Mouse (Mus musculus) lung, postnatal 10 days (tissue): ENCODE measurements at regions not wholly inside any gene's neighbourhood (a gene's known extent, or its start where the extent isn't known, plus 50 kb on each side); places are given as distances from the start of the nearest gene placed in this dataset.

ENCODE experiments used
- DNase-seq: peaks from one replicate; pipeline ENCODE4 v3.0.0; 2021

- DNase-seq, result no peak
These were observed 187.3 kb upstream of the Eci2 start for GRCm38 (mm10) chr13:35214219-35214618.

- DNase-seq, result no peak
These were observed 199.4 kb upstream of the Eci2 start for GRCm38 (mm10) chr13:35226142-35226829.

DNA sequence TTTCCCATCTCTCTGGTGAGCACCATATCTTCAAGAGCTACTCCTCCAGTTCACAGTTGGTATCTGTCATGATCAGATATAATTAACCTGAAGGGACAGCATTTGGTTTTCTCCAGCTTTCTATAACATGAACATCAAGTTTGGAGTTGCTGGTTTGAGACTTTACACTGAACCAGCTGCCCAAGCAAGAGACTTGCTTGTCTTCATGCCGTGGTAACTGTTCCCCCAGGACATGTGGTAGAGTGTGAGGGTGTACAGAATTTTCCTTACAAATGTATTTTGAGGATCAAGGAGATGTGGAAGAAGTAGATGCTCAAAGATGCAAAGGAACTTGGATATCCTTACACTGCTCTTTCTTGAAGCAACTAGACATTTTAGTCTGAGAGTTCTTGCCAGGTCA lies 200.0 kb upstream of the Eci2 start:
- no peak for DNase-seq

DNA sequence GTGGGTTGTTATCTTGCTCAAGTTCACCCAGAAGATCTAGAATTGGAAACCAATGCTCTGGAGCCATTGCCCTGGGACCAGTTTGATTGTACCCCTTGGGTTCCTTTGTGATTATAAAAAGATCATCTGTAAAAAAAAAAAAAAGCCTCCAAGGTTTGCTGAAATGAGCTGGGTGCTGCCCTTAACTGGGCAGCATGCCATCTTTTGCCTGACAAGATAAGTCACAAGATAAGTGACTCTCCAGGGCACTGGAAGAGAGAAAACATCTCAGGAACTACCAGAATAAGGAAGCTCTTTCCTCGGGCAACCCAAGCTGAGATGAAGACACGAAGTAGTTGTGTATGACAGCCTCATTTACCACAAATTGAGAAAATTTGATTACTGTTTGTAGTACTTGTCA lies 202.7 kb upstream of the Eci2 start:
- no peak for DNase-seq

DNA sequence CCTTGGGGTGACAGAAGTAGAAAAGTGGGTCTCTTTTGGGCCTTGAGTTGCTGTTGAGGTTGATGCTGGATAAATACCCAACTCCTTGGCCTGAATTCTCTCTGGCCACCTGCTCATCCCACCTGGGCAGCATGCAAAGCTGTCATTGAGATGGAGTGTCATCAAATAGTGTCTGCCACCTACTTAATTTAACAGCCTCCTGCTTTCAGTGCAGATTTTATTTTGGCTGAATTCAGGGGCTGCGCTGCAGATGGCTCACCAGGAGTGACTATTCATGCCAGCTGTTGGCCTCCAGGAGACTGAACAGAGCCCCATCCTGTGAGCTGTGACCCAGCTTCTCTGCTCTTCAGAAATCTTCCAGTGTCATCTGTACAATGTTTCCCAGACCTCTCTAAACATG lies 206.7 kb upstream of the Eci2 start:
- DNase-seq, result no peak

GRCm38 (mm10) chr13:35241443-35241842 lies 214.5 kb upstream of the Eci2 start:
- DNase-seq, result no peak

DNA sequence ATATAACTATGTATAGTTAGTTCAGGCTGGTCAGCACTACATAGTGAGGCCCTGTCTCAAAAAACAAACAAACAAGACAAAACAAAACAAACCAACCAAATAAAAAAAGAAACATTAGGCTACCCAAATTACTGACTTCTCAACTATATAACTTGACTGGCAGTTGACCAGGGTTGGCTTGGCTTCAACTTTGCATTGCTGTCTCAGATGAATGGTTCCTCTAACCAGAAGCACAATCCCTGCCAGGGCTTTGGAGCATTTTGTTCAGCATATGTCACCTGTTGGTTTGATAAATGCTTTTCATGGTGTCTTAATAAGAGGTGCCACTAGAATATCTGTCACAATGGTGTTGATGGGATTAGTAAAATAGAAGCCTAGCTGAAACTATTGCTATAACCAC lies 217.1 kb upstream of the Eci2 start:
- no peak for DNase-seq

DNA sequence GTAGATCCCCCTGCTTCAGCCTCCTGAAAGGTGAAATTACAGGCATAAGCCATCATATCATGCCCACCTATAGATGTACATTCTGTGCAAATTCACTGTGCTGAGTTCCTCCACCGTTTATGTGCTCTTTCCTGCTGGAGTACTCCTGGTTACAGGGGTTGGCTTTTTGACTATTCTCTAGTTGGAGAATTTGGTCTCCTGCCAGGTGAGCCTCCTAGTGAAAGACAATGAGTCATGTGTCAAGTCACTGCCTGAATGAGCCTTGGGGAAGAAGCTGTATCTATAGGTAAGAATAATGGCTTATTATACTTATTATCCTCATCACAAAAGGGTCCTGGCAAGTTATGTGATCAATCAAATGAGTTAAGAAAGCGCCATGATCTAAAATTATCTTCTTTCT lies 230.5 kb upstream of the Eci2 start:
- no peak for DNase-seq

DNA sequence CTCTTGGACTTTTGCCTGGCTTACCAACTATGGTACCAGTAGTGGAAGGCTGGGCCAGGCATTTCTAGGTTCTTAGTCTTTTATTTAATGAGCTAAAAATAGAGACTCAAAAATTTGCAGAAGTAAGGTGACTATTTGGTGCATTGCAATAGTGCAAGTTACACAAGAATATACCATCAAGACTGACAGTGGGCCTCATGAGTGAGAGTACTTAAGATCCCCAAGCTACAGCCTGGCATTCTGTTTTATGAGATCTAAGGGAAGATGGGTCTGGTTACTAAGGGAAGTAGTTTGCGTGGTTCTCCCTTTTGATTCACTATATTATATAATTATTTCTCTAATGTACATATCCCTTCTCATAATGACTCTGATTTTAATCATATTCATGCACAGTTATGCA lies 231.8 kb upstream of the Eci2 start:
- no peak for DNase-seq

GRCm38 (mm10) chr13:35283959-35284358 lies 257.1 kb upstream of the Eci2 start:
- DNase-seq, result no peak

- no peak for DNase-seq
These were observed 275.2 kb upstream of the Eci2 start for GRCm38 (mm10) chr13:35302088-35302487.

GRCm38 (mm10) chr13:35316772-35317171 lies 289.9 kb upstream of the Eci2 start:
- no peak for DNase-seq

GRCm38 (mm10) chr13:35326682-35327242 lies 299.9 kb upstream of the Eci2 start:
- no peak for DNase-seq

DNA sequence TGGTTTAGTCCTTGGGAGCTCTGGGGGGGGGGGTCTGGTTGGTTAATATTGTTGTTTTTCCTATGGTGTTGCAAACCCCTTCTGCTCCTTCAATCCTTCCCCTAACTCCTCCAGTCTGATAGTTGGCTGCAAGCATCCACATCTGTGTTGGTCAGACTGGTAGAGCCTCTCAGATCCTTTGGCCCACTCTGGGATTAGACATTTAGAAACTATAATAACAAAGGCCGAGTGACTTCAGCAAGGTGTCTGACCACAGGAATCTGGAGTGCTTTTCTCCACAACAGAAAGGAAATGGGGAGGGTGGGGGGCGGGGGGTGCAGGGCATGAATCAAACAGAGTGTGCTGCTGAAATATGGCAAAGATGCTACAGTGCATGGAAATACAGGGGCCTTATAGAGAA lies 301.4 kb upstream of the Eci2 start:
- no peak for DNase-seq

DNA sequence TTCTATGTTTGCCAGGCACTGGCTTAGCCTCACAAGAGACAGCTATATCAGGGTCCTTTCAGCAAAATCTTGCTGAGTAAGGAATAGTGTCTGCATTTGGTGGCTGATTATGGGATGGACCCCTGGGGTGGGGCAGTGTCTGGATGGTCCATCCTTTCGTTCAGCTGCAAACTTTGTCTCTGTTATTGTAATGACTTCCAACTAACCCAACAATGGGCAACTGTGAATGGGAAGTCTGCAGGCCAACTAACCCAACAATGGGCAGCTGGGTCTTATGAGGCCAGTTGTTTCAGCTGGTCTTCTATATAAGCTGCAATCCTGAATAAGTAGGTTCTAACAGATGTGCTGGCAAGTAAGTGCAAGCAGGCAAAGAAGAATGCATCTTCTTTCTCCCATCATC lies 304.0 kb upstream of the Eci2 start:
- DNase-seq, result no peak

GRCm38 (mm10) chr13:35345507-35346129 lies 314.0 kb upstream of the Cdyl start:
- no peak for DNase-seq

DNA sequence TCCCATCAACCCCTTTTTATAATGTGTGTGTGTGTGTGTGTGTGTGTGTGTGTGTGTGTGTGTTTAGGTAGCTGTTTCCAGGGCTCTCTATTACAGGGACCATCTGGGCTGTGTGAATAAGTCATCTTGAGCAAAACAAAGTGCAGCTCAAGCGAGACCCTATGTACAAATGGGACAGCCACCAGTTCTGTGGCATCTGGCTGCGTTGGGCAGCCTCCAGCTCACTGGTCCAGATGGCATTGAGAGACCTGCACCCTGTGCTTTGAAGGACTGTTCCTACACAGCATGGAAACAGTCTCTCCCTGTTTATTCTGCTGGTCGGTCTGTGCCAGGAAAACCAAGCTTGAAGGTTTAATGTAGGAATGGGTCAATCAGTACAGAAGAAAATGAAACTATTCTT lies 311.4 kb upstream of the Cdyl start:
- no peak for DNase-seq

GRCm38 (mm10) chr13:35359345-35359744 lies 300.3 kb upstream of the Cdyl start:
- no peak for DNase-seq

GRCm38 (mm10) chr13:35377487-35377886 lies 282.1 kb upstream of the Cdyl start:
- no peak for DNase-seq

DNA sequence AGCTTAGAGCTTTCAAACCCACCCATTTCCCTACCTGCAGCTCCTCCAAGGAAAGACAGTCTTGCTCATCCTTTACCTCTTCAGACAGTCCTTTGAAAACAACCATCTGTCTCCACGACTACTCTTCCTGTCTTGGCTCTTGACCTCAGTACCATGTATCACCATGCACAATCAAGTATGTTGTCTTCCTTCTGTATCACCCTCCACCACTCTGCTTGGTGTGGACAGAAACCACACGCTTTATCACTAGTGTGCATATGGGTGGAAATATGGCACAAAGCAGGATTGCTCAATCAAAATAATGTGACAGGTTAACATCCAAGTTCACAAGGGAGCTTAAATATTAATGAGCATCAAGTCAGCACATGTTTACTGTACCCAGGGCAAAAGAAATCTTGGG lies 280.1 kb upstream of the Cdyl start:
- DNase-seq, result no peak

GRCm38 (mm10) chr13:35380224-35381009 lies 279.2 kb upstream of the Cdyl start:
- DNase-seq, result no peak

DNA sequence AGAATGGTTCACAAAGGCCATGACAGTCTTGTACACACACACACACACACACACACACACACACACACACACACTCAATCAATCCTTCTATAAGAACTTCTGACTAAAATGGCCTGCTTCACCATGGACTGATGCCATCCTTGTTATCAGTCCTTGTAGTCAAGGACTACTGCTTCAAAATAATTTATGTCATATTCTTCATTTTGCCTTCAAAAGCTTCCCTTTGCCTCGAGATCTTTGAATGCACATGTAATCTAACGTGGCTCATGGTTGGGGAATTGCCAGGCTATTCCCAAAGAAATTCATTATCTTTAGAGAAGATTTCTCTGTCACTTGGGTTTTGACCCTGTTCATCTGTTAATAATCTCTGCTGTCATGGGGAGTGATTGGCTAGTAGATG lies 278.0 kb upstream of the Cdyl start:
- no peak for DNase-seq

- DNase-seq, result no peak
These were observed 276.5 kb upstream of the Cdyl start for GRCm38 (mm10) chr13:35383000-35383623.
